Mouse (Mus musculus) c-Kit-positive CD71-negative TER-119-negative erythroid progenitor cells, embryonic 14.5 days (primary cell): ENCODE results near the gene Jund.

Experiments
- DNase-seq: peaks from one replicate; pipeline ENCODE4 v3.0.0-alpha.2; 2013; ENCODE audit warnings: low read depth

The Jund gene

DNA sequence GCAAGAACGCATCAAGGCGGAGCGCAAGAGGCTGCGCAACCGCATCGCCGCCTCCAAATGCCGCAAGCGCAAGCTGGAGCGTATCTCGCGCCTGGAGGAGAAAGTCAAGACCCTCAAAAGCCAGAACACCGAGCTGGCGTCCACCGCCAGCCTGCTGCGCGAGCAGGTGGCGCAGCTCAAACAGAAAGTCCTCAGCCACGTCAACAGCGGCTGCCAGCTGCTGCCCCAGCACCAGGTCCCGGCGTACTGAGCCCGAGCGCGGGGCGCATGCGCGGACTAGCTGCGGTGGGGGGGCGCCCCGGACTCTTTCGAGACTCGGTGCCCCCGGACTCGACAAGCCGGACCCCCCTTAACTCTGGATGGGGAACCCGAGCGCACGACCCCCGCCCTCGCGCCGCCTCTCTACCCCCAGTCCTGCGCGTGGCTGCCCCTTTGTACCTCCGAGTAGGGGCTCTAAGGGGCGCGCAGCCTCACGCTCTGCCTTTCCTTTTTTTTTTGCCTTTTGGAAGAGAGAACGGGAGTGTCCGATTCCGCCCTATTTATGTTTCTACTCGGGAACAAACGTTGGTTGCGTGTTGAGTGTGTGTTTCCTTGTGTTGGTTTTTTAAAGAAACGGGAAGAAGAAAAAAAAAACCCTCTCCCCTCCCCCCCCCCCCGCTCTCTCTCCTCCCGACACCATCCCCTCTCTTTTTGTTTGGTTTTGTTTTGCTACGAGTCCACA is 1.2 kb downstream of the Jund start:
- DNase-seq = no peak

DNA sequence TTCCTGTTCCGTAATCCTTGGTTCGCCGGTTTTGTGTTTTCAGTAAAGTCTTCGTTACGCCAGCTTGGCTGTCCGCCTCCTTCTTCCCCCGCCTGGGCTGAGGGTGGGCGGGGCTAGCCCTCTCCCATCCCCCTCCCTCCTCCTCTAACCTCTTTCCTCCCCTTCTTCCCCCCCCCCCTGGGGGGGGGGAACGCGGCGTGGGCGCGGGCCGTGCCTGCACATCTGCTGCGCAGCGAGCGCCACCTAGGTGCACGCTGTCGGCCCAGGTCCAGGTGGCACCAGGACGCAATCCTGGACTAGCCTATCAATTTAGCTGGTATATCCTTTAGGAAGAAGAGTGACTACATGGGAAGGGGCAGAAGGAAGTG is 1.8 kb downstream of the Jund start:
- no peak for DNase-seq

DNA sequence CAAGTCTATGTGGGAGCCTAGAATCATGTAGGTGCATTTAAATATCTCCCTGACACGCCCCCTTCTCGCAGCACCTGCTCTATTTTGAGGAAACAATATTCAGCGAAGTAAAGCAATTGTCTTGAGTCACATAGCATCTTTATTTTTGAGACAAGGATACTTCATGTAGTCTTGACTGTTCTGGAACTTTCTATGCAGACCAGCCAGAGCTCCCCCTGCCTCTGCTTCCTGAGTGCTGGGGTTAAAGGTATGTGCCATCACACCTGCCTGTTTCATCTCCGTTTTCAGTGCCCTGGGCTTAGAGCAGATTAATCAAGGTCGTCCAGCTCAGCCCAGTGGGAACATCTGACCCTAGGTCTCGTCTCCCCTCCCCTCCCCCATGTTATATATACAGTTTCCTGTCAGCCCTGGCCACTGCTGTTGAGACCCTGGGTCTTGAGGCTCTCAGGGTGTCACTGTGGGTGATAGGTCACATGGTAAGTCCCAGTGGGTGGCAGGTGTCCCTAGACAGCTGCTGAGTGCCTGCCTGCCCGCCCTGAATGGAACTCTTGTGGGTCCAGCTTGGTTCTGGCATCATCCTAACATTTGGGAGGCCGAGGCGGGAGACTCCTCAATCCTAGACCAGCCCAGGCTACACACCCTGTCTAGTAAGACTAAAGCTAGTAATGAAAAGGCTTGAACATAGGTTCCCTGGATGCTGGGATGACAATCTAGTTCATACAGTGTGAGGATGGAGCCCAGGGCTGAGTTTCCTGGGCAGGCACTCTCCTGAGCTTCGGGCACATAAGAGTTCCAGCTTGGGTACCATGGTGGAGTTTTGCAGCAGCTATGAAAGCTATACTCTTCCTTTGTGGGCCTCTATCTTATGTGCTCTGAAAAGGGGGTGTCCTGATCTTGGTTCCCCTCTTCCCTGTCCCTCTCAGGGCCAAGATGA is 2.6 kb downstream of the Jund start:
- no peak for DNase-seq

DNA sequence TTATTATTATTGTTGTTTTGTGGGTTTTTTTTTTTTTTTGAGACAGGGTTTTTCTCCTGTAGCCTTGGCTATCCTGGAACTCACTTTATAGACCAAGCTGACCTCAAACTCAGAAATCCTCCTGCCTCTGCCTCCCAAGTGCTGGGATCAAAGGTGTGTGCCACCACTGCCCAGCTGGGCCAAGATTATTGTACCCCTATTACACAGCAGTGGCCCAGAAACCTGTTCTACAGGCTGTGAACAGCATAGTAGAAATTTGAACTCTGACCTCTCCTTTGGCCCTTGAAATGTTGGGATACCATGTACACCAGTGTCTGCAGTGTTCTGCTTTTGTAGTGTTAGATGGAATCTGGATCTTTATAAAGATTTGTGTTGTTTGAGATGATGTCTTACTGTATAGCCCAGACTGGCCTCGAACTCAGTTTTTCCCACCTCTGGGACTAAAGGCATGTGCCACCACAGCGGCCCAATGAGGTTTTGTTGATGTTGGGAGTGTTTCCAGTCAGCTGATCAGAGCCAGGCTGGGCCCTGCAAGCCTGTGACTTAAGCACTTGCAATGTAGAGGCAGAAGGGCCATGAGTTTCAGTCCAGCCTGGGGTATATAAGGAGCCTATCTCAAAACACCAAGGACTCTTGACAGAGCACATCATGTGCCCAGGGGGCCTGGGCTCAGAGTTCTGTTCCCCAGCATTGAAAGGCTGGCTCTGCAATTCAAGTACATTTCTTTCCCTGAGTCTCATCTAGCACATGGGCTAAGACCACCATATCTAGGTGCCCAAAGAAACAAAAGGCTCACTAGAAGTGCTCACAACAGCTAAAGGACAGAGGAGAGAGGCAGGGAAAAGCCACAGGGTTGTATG is 3.5 kb downstream of the Jund start:
- DNase-seq = no peak

DNA sequence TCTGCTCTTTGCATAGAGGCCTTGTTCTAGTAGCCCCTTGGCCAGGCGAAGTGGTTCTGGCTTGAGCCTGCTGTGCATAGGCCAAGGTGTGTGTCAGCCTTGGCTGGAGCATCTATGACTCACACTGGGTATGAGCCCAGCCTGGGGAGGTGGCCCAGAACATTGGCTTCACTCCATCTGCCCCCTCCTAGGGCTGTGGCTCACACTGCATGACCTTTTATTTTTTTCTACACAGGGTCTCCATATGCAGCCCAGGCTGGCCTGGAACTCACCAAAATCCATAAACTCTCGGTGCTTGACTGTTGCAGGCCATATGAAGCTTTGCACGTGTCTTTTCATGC is 4.1 kb downstream of the Jund start:
- no peak for DNase-seq

DNA sequence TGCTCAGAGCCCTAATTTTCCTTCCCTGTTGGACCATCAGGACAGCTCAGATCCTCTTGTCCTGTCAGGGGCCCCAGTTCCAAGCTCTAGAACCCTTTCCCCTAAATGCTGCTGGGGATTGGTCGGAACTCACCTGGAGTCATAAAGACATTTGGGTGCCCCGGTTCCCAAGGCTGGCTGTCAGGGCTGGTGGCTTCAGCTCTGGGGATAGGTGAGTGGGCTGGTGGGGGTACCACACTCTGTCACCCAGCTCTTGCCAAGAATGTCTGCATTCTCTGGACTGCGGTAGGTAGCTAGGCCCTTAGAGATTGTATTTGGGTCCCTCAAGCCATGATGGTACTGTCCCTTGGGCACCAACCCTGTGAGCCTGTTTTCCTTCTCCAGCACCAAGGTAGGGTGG is 4.5 kb downstream of the Jund start, which contains the start of gene Iqcn:
Iqcn (plus strand) TSS at position 171 of the 400 bp plus-strand sequence.
- no peak for DNase-seq

DNA sequence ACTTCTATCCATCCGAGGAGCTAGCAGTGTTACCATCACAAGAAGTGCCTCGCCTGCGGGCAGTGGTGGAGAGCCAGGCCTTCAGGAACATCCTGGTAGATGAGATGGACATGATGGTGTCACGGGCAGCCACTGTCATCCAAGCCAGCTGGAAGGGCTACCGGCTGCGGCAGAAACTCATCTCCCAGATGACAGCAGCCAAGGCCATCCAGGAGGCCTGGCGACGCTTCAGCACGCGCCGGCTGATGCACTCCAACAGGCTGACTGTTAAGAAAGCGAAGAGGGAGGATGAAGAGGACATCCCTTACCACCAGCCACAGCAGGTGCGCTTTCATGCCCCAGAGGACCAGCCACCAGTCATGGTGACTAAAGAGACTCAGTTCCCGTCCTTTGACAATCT is 9.5 kb downstream of the Jund start:
- no peak for DNase-seq

DNA sequence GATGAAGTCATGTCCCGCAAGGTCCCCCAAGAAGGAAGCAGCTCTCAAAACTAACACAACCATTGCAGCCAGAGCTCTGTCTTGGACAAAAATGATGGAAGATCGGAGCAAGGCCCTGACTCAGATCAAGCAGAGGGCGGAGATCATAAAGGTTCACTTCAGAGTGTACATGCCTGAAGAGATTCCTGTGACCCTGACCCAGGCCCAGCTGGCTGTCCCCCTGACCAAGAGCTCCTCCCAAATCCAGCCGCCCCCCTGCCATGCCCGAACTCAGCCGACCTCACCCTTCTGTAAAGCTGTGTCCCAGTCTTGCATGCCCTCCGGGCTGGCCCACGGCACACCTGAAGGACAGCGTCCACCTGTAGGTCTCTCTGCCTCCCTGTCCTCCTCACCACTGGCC is 11.0 kb downstream of the Jund start:
- no peak for DNase-seq

DNA sequence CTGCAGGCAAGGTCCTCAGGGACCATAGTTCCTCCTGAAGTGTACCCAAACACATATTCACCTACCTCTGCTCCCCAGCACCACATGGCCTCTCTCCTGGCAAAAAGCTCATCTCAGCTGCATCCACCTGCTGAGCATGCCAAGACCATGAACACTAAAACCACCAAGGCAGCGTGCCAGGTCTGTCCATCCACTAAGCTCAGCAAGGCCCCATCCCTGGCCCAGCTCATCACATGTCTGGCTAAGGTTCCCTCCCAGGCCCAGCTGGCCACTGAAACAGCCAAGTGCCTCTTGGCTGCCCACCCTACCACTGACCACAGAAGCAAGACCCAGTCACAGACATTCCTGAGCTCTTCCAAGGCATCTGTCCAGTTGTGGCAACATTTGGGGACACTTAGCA is 11.5 kb downstream of the Jund start:
- no peak for DNase-seq

DNA sequence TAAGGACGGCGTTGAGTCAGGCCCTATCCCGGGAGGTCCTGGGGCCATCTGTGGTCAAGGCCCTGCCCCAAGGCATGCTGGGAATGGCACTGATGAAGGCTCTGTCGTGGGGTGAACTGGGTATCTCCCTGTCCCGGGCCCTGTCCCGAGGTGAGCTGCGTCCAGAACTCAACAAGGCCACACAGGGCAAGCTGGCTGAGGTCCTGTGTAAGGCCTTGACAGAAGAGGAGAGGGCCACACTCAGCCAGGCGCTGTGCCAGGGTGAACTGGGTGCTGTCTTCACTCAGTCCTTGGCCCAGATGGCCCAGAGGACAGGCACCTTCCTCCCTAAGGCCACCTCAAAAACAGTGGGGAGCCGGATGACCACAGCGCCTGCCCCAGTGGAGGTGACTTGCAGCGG is 12.3 kb downstream of the Jund start:
- no peak for DNase-seq

DNA sequence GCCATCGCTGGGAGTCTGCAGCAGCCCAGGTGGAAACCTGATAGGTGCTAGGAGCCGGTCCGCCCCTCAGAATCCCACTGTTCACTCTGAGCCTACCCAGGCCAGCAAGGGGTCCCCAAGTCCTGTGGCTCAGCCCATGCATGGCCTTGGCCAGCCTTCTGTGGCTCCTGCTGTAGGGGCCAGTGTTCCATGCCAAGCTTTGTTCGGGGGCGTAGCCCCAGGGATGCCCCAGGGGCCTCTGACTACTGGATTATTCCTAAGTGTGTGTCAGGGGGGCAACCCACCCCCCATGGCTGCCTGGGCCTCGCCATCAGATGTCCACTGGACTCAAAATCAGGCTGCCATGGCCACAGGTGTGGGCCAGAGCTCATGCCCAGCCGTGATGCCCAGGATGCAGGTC is 15.2 kb downstream of the Jund start:
- DNase-seq = no peak

DNA sequence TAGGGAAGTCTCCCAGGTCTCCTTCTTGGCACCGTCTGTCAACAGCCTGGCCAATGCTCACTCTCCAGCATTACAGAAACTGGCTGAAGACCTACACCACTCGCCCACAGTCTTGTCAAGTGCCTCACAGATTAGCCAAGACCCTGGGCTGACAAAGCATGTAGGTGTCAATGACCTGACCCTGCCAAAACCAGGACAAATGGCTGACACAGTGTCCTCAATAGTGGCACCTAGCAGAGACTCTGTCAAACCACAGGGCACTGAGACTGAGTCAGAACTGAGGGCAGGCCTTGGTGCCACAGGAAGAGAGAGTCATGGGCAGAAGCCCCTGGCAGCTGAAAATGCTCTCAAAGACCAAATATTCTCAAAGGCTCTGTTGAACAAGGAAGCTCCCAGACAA is 16.3 kb downstream of the Jund start:
- DNase-seq = no peak

DNA sequence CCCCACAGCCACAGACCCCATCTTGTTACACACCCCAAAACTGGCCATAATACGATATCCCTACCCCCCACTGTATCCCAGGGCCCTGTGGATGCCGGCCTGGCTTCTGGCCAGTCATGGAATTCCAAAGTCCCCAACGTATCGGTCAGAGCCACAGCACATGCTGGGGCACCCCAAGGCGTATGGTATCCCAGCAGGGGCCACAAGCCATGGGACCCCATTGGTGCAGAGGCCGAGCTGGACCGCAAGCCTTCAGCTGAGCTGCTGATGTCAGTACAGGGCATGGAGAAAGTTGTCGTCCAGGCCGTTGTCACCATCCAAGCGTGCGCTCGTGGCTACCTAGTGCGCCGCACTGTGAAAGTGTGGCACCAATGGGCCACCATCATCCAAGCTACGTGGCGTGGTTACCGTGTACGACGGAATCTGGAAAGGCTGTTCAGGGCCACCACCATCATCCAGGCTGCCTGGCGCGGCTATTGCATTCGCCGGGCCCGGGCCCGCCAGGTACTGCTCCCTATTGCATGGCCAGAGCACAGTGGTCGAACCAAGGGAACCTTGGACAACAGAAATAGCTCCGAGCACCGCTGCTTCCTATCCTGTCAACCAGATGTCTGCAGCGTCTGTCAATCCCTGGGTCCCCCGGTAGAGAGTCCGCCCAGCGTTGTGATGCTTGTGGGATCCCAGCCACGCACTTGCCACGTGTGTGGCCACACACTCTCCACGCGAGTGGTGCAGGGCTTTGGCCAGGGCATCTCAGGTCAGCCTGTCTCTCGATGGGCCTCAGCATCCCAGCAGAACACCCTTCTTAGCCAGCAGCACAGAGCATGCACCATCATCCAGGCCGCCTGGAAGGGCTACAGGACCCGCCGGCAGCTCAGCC is 18.0 kb downstream of the Jund start:
- DNase-seq = no peak

DNA sequence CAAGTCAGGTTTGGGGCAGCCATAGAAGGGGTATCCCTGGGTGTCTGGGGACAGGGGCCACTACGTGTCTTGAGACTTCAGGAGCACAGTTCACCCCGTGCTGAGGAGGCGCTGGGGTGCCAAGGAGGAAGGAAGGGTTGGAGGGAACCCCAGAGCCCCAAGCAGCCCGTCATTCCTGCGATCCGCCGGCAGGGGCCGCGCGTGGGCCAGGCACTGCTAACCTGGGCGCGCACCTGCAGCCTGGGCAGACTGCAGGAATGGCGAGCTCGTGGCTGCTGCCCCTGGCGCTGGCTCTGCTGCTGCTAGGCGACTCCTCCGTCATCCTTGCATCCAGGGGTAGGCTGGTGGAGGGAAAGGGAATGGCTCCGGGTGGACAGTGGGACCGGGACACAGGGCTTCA is 19.5 kb downstream of the Jund start, which contains the start of gene Gm3336:
Gm3336 (plus strand) TSS at position 247 of the 400 bp plus-strand sequence.
- no peak for DNase-seq

DNA sequence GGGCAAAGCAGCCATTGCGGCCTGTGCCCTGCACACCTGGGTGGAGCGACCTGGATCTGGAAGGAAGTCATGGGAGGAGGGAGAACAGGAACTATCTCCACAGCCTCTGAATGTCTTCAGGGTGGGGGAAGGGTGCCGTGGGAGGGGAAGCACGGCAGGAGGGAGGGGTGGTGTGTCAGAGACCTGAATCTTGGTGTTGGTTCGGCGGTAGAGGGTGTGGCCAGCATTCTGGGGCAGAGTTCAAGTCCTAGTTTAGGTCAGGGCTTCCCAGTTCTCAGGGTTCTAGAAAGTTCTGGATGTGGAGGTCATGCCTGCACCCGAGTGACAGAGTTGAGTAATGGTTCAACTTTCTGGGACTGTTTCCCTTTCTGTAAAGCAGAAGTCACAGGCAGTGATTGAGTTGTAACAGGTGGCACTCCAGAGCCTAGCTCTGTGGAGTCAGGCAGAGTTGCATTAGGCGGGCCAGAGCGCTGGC is 21.1 kb downstream of the Jund start:
- DNase-seq = no peak

DNA sequence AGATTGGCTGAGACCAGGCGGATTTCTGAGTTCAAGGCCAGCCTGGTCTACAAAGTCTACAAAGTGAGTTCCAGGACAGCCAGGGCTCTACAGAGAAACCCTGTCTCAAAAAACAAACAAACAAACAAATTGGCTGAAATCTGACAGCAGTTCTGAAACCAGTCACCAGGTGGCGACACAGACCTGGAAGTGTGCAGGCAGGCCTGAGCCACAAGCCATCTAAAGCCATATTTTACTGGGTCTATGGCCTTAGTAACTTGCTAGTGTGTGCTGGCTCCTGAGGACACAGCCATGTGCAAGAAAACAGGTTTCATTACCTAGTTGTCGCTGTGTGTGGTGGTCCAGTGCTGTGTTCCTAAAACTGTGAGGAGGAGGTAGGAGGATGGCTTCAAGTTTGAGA is 22.0 kb downstream of the Jund start:
- no peak for DNase-seq

DNA sequence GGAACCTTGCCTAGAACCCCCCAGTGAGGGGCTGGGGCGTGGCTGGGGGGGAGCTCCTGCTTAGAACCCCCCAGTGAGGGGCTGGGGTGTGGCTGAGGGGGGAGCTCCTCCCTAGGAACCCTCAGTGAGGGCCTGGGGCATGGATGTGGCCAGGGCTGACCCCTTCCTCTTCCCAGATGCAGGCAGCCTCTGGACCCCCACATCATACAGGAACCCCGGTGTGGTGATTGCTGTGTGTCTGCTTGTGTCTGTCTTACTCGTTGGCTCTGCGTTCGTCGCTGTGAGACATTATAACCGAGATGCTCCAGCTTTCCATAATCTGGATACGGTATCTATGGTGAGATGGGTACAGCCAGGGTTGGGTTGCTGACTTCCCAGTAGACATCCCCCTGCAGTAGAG is 22.9 kb downstream of the Jund start:
- no peak for DNase-seq

DNA sequence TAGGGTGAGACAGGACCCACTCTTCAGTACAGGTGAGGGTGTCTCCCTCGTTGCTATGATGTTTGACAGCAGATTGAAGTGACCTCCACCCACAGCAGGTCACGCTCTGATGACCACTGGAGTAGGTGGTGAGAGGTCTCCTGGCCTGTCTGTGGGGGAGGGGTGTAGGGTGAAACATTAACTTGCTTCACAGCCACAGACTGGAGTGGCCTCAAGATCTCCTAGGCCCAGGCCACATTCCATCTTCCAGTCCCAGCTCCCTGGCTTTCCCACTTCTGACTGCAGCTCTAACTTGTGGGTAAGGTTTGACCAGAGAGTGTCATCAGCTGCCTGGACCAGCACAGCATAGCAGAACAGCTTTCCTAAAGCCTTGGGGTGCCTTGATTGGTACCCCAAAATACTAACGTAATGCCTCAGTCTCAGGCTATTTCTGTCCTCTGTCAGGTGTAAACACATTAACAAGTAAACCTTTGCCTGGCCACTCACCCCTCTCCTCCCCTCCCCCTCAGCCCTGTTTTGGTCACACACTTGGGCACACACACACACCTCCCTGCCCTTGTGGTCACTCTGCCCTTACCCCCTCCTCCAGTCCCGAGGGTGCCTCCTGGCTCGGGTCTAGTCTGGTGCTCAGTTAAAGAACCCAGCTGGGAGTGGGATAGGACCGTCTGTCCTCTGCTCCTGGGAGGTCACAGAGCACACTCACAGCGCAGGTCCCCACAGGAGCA is 24.9 kb downstream of the Jund start, which contains the start of gene Pde4c:
Pde4c (plus strand) TSS at position 235 of the 725 bp plus-strand sequence.
- DNase-seq = no peak

DNA sequence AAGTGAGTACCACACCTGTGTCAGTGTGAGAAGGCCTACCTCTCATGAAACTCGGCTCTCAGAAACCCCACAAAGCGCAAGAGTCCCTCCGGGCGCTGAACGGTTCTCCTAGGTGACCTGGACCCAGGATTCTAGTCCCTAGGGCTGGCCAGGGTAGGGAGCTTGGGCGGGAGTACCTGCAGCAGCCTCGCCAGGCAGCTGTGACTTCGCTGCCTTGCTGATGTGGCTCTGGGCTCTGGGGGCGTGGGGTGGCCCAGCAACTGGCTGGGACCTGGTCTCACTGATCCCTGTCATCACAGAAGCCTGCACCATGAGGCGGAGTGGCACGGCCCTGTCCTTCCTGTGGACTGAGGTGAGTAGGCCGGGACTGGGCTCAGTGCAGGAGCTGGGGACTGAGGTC is 25.5 kb downstream of the Jund start:
- DNase-seq = no peak

DNA sequence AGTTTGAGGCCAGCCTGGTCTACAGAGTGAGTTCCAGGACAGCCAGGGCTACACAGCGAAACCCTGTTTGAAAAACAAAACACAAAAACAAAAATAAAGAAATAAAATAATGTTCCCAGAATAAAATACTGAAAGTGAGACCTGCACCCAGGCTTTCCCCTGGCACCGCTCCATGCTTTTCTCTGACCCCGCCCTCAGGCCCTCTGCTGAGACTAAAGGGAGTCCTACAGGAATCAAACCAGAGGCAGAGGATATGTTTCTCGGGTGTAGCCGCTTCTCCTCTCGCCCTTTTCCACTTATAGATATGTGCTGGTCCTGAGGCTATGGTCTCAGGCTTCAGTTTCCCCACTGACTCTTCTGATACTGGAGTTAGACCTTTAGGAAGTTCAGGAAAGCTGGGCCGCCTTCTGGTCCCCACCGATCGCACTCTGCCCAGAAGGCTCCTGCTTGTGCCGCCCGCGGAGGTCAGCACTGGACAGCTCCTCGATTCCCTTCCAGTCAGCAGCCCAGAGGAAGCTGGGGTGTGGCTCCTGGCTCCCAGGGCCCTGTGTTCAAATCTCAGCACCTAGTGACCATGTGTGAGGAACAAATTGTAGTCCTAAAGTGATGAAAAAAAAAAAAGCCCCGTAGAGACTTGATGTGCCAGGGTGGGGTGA is 27.2 kb downstream of the Jund start:
- DNase-seq = no peak
